Mouse (Mus musculus) T-helper 1 cell (primary cell): Measurements from ENCODE around the gene Tenm3.

Source experiments
- in situ Hi-C: fragments of 300-600 bp; cut with MboI, MseI; formaldehyde crosslinking; loops from one replicate; pipeline ENCODE4 v1.15.1; 2025; ENCODE audit warnings: high pct_unique_total_duplicates

The Tenm3 gene

GRCm38 (mm10) chr8:48522536-48523123 is 321.1 kb downstream of the Tenm3 start:
- in situ Hi-C loops: no loop called here

DNA sequence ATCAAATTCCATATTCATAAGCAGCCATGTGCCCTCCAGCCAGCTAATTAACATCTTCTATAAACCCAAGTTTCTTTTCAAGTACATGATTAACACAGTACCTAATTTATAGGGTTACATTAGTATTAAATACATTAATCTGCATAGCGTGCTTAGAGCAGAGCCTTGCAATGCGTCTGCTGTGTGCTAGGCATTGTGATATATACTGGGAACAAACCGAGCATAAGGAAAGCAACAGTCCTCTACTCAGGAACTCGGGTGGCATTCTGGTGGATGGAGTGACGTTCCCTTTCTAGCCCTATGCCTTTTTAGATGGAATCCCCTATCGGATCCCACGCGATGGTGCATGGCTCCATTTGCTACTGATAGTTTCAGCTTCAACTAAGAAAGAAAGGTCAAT is 321.7 kb downstream of the Tenm3 start:
- in situ Hi-C loops: no loop called here

GRCm38 (mm10) chr8:48517431-48517830 is 326.3 kb downstream of the Tenm3 start:
- in situ Hi-C loops: no loop called here

GRCm38 (mm10) chr8:48514230-48514629 is 329.5 kb downstream of the Tenm3 start:
- in situ Hi-C loops: loop anchor here (5.0 kb wide), 1 partner anchor 302 kb away; no protein-coding TSS in a partner anchor

DNA sequence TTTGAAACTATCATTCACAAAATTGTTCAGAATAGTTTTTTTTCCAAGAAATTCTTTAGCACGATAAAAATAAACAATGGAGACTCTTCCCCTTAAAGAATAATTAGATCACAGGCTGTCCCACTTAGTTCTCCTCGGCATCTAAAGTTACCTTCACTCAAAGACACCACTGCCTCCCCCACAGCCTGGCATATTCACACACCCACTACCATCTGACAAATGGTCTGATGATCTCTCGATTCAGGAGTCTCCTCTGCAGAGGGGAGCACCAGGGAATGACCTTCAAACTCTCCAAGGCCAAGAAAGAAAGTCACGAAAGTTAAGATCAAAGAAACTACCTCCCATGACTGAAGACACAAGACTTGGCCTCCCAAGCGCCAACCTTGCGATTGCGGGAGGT is 329.9 kb downstream of the Tenm3 start:
- in situ Hi-C loops: loop anchor here (5.0 kb wide), 1 partner anchor 302 kb away; no protein-coding TSS in a partner anchor

GRCm38 (mm10) chr8:48511546-48511945 is 332.2 kb downstream of the Tenm3 start:
- in situ Hi-C loops: loop anchor here (5.0 kb wide), 1 partner anchor 299 kb away; no protein-coding TSS in a partner anchor

GRCm38 (mm10) chr8:48511137-48511536 is 332.6 kb downstream of the Tenm3 start:
- in situ Hi-C loops: loop anchor here (5.0 kb wide), 1 partner anchor 299 kb away; no protein-coding TSS in a partner anchor

DNA sequence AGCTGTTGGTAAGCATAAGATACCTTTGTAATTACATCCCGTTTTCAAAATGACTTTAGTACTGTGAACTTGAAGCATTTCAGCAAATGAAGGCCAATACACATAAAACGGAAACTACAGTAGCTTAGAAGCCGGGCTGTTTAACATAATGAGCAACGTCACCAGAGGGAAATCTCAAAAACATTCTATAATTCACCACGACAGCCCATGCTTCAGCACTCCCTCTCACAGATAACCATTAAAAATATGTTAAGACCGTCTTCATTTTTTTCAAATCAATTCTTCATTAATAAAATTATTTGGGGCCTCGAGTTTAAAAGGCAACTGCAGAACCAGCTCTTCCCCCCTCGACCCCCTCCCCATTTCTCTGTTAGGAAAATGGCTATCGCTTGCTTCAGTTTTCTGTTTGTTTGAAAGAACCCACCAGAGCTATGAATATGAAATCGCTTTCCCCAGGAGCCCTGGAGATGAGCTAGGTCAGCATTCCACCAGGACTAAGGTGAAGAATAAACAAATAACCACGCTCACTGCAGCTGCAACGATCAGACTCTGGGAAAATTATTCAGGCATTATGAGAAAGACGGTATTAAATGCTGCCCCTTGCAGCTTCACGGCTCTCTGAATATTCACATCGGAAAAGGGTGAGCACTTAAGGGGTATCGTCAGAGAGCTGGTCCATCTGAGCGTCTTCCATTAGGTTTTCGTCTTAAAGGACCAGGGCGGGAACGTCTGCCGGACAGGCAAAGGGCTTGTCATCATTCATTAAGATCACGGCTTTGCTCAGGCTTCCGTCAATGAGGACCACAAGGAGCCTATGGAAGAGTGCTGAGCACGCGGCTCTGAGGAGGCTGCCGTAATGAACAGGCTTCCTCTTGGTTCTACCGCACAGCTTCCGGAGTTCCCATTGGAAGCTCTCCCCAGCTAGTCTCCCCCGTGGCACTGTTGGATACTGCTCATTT is 334.8 kb downstream of the Tenm3 start:
- in situ Hi-C loops: no loop called here

DNA sequence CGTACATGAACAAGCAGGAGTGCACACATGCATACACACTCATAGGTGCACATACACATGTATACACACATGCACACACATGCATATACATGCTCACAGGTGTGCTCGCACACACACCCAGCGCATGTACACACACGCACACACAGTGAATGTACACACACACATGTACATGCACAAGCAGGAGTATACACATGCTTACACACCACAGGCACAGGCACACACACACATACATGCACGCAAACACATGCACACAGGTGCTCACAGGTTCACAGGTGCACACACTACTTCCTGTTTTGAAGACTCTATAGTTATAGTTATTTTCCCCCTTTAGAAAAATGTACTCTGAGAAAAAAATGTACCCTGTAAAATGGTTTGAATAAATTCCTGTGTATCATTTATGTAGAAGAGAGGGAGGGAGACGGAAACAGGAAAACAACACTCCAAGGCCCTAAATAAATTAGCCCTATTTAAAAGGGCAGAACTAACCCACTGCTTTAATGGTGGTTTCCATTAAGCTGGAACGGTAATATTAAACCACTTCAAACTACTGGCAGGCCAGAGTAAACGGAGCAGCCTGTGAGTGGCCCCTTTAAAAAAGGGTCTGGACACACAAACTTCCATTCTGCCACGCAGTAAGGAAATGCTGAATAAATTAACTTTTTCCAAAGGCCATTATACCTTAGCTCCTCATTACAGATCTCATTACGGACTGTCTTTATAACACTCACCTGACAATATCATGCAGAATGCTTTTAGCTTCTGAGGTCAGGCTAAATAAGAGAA is 335.8 kb downstream of the Tenm3 start:
- in situ Hi-C loops: no loop called here

DNA sequence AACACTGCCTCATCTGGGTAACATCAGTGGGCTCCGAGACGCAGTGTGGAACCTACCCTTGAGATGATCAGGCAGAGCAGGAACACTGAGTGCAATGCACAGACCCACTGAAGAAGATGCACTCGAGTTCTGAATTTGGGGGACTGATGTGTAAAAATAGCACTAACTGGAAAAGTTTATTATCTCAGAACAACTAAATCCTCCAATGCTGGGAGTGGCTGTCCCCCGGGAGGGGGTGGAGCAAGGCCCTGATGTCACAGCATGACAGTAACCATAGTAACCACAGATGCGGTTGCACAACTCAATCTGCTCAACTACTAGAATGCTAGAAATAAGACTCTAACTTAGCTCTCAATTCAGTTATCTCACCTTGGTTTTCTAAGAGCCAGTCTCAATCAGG is 351.3 kb downstream of the Tenm3 start:
- in situ Hi-C loops: no loop called here

DNA sequence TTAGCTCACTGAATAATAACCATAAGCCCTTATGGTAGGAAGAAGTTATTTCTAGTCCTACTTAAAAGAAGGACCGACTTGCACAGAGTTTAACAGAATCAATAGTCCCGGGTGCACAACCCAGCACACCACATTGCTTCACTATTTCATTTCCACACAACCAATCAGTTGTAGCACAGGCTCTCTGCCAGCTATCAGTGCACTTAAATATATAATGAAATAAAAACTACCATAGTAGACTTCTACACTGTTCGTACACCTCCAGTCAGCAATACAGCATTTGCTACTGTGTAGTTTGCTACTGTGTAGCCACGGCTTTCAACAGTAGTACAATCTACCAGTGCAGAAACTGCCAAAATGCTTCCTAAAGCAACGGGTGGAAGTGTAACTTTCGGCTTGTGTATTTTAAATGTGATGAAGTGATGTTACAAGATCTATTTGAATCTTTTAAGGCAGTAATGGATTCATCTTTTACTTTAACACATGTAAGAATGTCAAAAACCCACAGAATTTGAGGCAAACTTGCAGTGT is 353.1 kb downstream of the Tenm3 start:
- in situ Hi-C loops: no loop called here

- in situ Hi-C loops: no loop called here
Observed at GRCm38 (mm10) chr8:48489936-48490634, 353.7 kb downstream of the Tenm3 start.

GRCm38 (mm10) chr8:48489417-48489816 is 354.3 kb downstream of the Tenm3 start:
- in situ Hi-C loops: no loop called here

DNA sequence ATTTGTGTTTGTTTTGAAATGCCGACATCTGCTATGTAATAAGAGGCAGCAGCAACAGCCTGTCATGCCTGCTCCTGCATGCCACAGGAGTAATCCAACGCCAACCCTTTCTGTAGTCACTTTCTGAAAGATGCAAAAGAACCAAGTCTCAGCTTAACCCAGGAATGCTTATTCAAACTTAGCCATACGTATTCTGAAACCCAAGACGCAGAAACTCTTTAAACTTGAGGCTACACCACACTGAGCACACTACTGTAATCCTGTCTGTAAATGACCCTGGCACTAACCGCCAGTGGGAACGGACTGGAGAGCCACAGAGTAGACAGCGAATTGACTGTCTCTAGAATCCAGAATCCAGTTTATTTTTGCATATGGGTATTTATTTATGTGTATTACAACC is 354.9 kb downstream of the Tenm3 start:
- in situ Hi-C loops: no loop called here

- in situ Hi-C loops: no loop called here
Observed at GRCm38 (mm10) chr8:48484143-48484542, 359.6 kb downstream of the Tenm3 start.

GRCm38 (mm10) chr8:48481709-48482671 is 361.8 kb downstream of the Tenm3 start:
- in situ Hi-C loops: no loop called here

GRCm38 (mm10) chr8:48477371-48477935 is 366.3 kb downstream of the Tenm3 start:
- in situ Hi-C loops: no loop called here

DNA sequence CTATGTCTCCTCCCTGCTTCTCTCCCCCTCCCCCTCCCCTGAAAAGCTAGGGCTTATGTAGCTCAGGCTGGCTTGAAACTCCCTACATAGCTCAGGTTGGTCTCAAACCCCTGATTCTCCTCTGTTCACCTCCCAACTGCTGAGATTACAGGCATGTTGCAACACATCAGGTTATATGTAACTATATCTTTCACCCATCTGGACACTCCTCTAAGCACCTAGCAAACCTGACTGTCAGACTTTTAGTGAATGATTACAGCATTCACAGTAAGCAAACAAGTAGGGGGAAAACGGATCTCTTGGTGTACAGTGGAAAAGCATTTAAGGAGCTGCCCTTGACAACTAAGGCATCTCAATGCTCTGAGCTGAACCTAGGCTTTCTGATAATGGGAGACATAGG is 366.9 kb downstream of the Tenm3 start:
- in situ Hi-C loops: no loop called here

DNA sequence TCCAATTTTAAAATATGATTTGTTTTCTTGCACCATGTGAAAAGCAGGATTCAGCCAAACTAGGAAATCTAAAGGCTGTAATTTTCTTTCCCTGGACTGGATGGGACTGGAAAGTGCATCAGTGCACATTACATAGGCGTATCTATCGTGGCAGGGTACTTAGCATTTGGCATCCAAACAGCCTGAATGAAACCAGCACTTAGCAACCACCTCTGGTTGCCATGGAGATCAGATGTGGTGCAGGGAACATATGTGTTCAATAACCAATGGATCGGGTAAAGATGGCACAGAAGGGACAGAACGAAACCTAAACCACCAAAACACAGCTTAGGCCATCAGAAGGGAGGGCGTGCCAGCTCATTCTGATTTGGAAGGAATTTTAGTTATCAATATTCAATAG is 376.1 kb downstream of the Tenm3 start:
- in situ Hi-C loops: no loop called here

- in situ Hi-C loops: no loop called here
Observed at GRCm38 (mm10) chr8:48458373-48458772, 385.4 kb downstream of the Tenm3 start.
